In genomic region chr5:138715561-138716095, GRCm38 (mm10) we compare ENCODE assay signal across 29 mouse cellular contexts. TPM values are rescaled to one million over a fixed set of nuclear protein-coding genes. Genes with fewer than 3 reads are reported as not detected.
DNase-seq lines count a peak whose midpoint lies in the region; ATAC-seq lines count a peak whose summit lies in the region.
"Had no signal": no experiment of that assay in that cellular context is flagged by ENCODE, and none has a peak within 500 bp of the region (broad histone marks: within the 10 kb centered on the region; RNA-seq: fewer than 3 reads in every experiment).

No protein-coding gene starts in this region.

- no peaks in the 10 kb centered on the region for H3K4me1 ChIP-seq in limb, embryonic 11.5 days (ENCODE audit: control insufficient read depth, insufficient read depth, low read length)
- peaks cover 9% of the 10 kb centered on the region; the same call in 1 of the 2 replicates for H3K4me1 ChIP-seq in limb, embryonic 10.5 days
- H3K4me1 ChIP-seq in midbrain, embryonic 13.5 days (replicated peaks): no peaks in the 10 kb centered on the region; the same call in 1 of the 2 replicates
- H3K4me1 ChIP-seq: hindbrain, embryonic 15.5 days; intestine, embryonic 15.5 days; liver, embryonic 12.5 days; midbrain, embryonic 10.5 days; stomach, embryonic 15.5 days had no signal

- no peaks in the 10 kb centered on the region for H3K27me3 ChIP-seq in limb, embryonic 11.5 days (ENCODE audit: control insufficient read depth, insufficient read depth, low read length)
- no peaks in the 10 kb centered on the region for H3K27me3 ChIP-seq in limb, embryonic 10.5 days (ENCODE audit: low read depth, poor library complexity, severe bottlenecking)
- no peaks in the 10 kb centered on the region for H3K27me3 ChIP-seq in midbrain, embryonic 13.5 days
- H3K27me3 ChIP-seq: forebrain, embryonic 15.5 days; heart, embryonic 15.5 days; hindbrain, embryonic 15.5 days; intestine, embryonic 15.5 days; liver, embryonic 12.5 days; stomach, embryonic 15.5 days had no signal

- WGBS in limb, embryonic 11.5 days: 21% methylated on average over 14 of the region's 14 CpGs
- WGBS in limb, embryonic 10.5 days: 19% methylated on average over 14 of the region's 14 CpGs
- WGBS in midbrain, embryonic 13.5 days: 56% methylated on average over 14 of the region's 14 CpGs

- peak; percentile 25 for DNase-seq in limb, embryonic 11.5 days (ENCODE audit: low spot score)
- DNase-seq in limb, embryonic 10.5 days (ENCODE audit: low spot score): no peak
- DNase-seq in R1 (ENCODE audit: low read depth, low spot score): peak; percentile 77
- DNase-seq in embryo, embryonic 10.5 days (ENCODE audit: low spot score): peak; percentile 39
- peak; percentile 44 for DNase-seq in telencephalon, adult 2 months (ENCODE audit: low read depth, low spot score)
- DNase-seq in urinary bladder, postnatal 4 days (ENCODE audit: low spot score in 2 of 2): no peak
- DNase-seq: adrenal gland, postnatal 36 days; B cell, adult 2 months; cerebellum, adult 11-12 months; cerebellum, postnatal 10 days; gastrocnemius, postnatal 36 days; heart, adult 2 months; heart, postnatal 36 days; kidney, adult 8-10 months; kidney, postnatal 14 days; layer of hippocampus, postnatal 36 days; lung, adult 18-20 months; lung, postnatal 10 days; thymus, adult 18-20 months had no signal

- no peak overlapping the region for H3K9ac ChIP-seq in limb, embryonic 11.5 days (ENCODE audit: low read length)
- H3K9ac ChIP-seq in midbrain, embryonic 13.5 days (replicated peaks): no peak overlapping the region
- H3K9ac ChIP-seq: forebrain, embryonic 15.5 days; heart, embryonic 15.5 days; hindbrain, embryonic 15.5 days; intestine, embryonic 15.5 days; limb, embryonic 13.5 days; liver, embryonic 12.5 days; stomach, embryonic 15.5 days had no signal

- H3K9me3 ChIP-seq in limb, embryonic 11.5 days (ENCODE audit: control insufficient read depth, low read length): no peaks in the 10 kb centered on the region
- H3K9me3 ChIP-seq in limb, embryonic 10.5 days (replicated peaks): no peaks in the 10 kb centered on the region
- 0 out of 2 replicates have a peak, but pooled peaks cover 3% of the 10 kb centered on the region for H3K9me3 ChIP-seq in midbrain, embryonic 13.5 days
- H3K9me3 ChIP-seq: forebrain, embryonic 15.5 days; heart, embryonic 15.5 days; hindbrain, embryonic 15.5 days; intestine, embryonic 15.5 days; liver, embryonic 12.5 days; midbrain, embryonic 10.5 days; stomach, embryonic 15.5 days had no signal

- no peak overlapping the region for H3K4me3 ChIP-seq in limb, embryonic 11.5 days (ENCODE audit: low read depth, low read length)
- H3K4me3 ChIP-seq in limb, embryonic 10.5 days: no peak overlapping the region
- no peak overlapping the region for H3K4me3 ChIP-seq in midbrain, embryonic 13.5 days (replicated peaks)
- H3K4me3 ChIP-seq: forebrain, embryonic 15.5 days; heart, adult 2 months; heart, embryonic 15.5 days; hindbrain, embryonic 15.5 days; intestine, embryonic 15.5 days; layer of hippocampus, adult 2 months; limb, embryonic 13.5 days; liver, embryonic 12.5 days; midbrain, embryonic 10.5 days; stomach, embryonic 15.5 days had no signal

- ATAC-seq in limb, embryonic 11.5 days (ENCODE audit: insufficient number of reproducible peaks, low FRiP score, low TSS enrichment, low read depth): no peak
- ATAC-seq in midbrain, embryonic 13.5 days: no peak
- ATAC-seq: forebrain, embryonic 15.5 days; intestine, embryonic 15.5 days; liver, embryonic 12.5 days had no signal

- no peak overlapping the region for H3K27ac ChIP-seq in limb, embryonic 11.5 days (replicated peaks; ENCODE audit: low read depth, low read length)
- H3K27ac ChIP-seq in limb, embryonic 10.5 days: no peak overlapping the region
- H3K27ac ChIP-seq in midbrain, embryonic 13.5 days: no peak overlapping the region
- H3K27ac ChIP-seq: forebrain, embryonic 15.5 days; heart, adult 2 months; heart, embryonic 15.5 days; hindbrain, embryonic 15.5 days; intestine, embryonic 15.5 days; layer of hippocampus, adult 2 months; limb, embryonic 13.5 days; liver, embryonic 12.5 days; midbrain, embryonic 10.5 days; stomach, embryonic 15.5 days had no signal

- H3K36me3 ChIP-seq in limb, embryonic 11.5 days (ENCODE audit: control insufficient read depth, insufficient read depth, low read length): no peaks in the 10 kb centered on the region
- H3K36me3 ChIP-seq in limb, embryonic 10.5 days: no peaks in the 10 kb centered on the region
- no peaks in the 10 kb centered on the region for H3K36me3 ChIP-seq in midbrain, embryonic 13.5 days
- H3K36me3 ChIP-seq: forebrain, embryonic 15.5 days; heart, embryonic 15.5 days; hindbrain, embryonic 15.5 days; intestine, embryonic 15.5 days; limb, embryonic 13.5 days; liver, embryonic 12.5 days; midbrain, embryonic 10.5 days; stomach, embryonic 15.5 days had no signal

- no peak overlapping the region; the same call in 1 of the 2 replicates for H3K4me2 ChIP-seq in limb, embryonic 11.5 days (ENCODE audit: low read depth, severe bottlenecking)
- no peak overlapping the region for H3K4me2 ChIP-seq in midbrain, embryonic 13.5 days (replicated peaks)
- H3K4me2 ChIP-seq: forebrain, embryonic 15.5 days; heart, embryonic 15.5 days; hindbrain, embryonic 15.5 days; intestine, embryonic 15.5 days; limb, embryonic 13.5 days; liver, embryonic 12.5 days; stomach, embryonic 15.5 days had no signal

RNA-seq across cellular contexts. Expression of gene Fam20c, which starts 38.7 kb away (rescaled TPM):
- 1.6 and 1.9 TPM in 2 replicates for polyA plus RNA-seq in limb, embryonic 11.5 days (2014; fragmentation: Nextera tagmentation; extraction: Ambion mirVana)
- 1.1 and 1.3 TPM in 2 replicates for polyA plus RNA-seq in limb, embryonic 10.5 days (2016; fragmentation: Nextera tagmentation; extraction: Ambion mirVana)
- 32.9 and 38.0 TPM in 2 replicates for polyA plus RNA-seq in midbrain, embryonic 13.5 days (2015; fragmentation: Nextera tagmentation; extraction: Ambion mirVana)

Comparison
In these comparisons a context has a peak if more than half of its experiments do, and no peak if none do; other contexts are left out.
1. DNase-seq: peak in limb, embryonic 11.5 days (single experiment), R1 (single experiment), embryo, embryonic 10.5 days (single experiment) and telencephalon, adult 2 months (single experiment); none in limb, embryonic 10.5 days (single experiment) and urinary bladder, postnatal 4 days (0 of 2).
2. RNA of gene Fam20c, which starts 38.7 kb away (polyA plus RNA-seq): 32.9 to 38.0 TPM in midbrain, embryonic 13.5 days; 1.6 to 1.9 TPM in limb, embryonic 11.5 days and 1.1 to 1.3 TPM in limb, embryonic 10.5 days; every median in the first group is over 10 times any median in the second.